Mouse (Mus musculus): Measurements from ENCODE around the gene Nbeal2.

The Nbeal2 gene

DNA sequence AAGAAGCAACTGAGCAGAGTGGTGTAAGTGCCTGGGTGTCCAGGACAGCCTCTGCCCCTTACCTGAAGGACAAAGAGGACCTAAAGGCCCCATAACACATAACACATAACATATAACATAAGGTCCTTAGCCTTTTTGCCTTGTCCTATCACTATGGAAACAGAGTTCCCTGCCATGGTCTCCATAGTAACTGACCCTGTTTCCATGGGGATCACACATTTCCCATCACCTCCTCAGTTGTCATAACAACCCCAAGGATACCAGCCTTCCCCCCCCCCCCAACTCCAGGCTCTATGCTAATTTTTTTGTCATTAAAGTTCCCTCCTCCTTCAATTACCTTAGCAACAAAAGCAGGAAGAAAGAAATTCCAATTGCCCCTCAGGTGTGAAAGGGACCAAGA lies 4.2 kb downstream of the Nbeal2 start:
- no peak for DNase-seq (ENCODE audit: low read depth, low spot score)

DNA sequence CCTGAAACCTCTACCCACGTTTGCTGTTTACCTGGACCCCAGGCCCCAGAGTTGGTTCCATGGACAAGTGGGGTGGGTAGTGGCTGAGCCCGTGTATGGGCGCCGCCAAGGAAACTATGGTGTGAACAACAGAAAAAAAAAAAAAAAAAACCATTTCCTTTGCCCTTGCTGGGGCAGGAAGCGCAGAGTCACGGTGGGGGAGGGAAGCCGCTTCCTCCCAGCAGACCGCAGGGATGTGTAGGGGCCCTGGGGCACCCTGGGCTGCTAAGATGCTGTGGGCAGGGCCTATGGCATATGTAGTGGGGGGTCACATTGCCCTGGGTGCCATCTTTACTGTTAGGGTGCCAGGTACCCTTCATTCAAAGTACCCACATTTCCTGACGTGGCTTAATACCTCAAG lies 8.7 kb downstream of the Nbeal2 start:
- no peak for DNase-seq (ENCODE audit: low read depth, low spot score)

DNA sequence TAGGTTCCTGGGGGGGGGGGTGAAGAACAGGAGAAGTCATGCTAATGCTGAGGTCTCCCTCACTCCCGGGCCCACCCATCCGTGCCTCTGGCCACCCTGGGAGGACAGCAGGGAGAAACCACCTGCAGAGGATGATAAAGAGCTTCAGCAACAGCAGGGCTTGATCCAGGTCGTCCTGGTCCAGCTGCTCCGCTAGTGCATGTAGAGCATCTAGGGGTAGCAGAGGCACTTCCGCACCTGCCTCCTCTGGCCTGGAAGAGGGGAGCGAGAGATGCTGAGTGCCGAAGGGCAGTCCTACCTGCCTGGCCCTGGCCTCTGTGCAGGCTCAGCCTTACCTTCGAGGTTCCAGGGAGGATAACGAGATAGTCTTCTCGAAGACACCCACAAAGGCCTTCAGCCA lies 9.7 kb downstream of the Nbeal2 start:
- DNase-seq (ENCODE audit: low read depth, low spot score): no peak

DNA sequence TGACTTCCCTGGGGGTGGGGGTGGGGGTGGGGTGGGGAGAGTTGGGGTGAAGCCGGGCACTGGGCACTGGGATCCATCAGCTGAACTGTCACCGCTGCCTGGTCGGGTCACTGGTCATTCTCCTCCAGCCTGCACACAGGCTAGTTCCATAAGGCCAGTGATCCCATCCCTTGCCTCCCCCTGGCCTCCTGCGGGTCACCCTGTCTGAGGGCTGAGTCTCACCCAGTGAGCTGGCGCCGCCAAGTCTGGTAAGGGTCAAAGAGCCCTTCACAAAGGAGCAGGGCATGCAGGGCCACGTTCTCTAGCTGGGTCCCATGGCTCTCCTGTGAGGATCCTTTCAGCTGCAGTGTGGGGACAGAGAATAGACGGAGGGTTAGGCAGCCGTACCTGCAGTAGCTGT lies 10.2 kb downstream of the Nbeal2 start:
- no peak for DNase-seq (ENCODE audit: low read depth, low spot score)

DNA sequence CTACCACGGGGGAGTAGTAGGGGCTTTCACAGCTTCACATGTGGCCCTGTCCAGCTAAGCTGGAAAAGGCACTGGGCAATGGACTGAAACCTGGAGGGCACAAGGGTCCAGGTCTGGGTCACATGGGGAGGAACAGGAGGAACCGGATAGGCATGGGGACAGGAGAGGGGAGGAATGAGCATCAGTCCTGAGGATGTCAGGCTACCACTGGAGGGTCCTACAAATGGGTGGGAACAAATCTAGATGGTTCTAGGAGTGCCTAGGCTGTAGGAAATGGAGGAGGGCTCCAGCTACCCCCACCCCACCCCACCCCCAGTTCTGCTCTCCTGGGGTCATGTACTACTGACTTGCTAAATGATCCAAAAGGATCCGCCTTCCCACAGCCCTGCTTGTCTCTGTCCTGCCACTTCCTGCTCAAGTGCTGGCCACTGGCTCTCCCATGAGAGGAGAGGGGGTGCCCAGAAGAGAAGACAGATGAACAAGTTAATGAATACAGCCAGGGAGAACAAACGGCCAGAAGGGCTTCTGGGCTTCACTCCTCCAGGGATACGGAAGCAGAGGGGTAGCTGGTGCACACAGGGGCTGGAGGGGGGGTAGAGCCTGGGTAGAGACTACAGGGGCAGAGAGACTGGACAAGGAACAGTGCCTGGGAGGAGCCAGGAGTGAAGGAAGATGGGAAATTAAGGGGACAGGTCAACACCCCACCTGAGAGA lies 11.0 kb downstream of the Nbeal2 start:
- no peak for DNase-seq (ENCODE audit: low read depth, low spot score)

DNA sequence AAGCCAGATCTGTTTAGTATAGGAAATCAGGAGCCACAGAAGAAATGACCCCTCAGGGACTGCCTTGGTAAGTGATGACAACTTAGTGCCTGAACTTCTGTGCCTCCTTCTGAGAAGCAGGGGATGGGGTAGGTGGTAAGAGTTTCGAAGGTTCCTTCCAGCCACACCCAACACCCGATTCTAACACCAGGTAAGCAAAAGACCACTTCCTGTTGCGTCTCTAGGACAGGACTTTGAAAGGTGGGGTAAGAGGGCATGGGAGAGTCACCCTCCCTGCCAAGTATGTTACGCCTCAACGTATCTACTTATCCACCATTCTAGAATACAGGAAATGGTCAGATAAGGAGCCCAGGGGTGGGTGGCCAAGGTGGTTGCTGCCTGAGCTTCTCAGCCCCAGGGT lies 13.0 kb downstream of the Nbeal2 start:
- DNase-seq (ENCODE audit: low read depth, low spot score): no peak

DNA sequence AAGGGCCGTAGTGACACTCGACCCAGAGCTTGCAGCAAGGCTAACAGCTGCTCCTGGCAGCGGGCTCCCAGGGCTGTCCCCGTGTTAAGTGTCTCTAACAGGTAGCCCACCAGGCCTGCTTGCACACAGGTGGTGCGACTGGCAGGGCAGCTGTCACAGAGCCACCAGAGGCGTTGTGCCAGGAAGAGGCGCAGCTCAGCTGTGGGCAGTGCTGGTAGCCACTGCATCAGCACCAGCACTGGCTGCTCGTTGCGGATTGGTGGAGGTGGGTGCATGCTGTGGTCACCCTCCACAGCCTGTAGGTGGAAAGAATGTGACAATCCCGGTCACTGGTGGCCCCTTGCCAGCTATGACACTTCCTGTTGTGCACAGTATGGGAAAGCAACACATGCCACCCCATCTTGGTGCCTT lies 15.3 kb downstream of the Nbeal2 start:
- no peak for DNase-seq (ENCODE audit: low read depth, low spot score)

DNA sequence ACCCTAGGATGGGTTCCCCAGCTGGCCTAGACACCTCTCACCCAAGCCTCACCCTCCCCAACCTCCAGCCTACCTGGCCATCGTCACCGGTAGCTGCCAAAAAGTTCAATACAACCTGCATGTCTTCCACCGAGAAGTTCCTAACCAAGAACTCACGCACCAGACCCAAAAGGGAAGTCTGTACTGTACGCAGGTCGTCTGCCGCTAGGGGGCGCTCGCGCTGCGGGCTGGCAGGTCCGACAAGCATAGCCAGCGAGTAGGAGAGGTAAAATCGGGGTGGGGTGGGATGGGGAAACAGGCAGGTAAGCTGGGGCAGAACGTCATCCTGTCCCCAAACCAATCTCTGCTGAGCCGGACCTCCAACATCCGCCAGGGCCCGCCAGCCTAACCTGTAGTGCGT lies 18.7 kb downstream of the Nbeal2 start:
- peak; percentile 85 for DNase-seq (ENCODE audit: low read depth, low spot score)

DNA sequence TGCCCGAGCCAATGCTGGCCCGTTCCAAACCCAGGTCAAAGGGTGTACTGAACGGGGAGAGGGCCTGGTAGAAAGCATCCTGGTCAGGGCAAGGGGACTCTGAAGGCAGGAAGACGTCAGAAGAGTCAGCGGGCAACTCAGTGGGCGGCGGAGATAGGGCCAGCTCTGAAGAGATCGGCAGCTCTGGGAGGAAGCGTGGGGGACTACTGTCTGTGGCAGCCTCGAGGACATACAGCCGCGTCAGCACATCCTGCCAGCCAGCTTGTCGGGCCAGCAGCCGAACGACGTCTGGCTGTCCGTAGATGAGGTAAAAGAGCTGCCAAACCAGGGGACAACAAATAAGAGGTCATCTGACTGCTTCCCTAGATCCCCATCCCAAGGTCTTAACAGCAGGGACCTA lies 20.1 kb downstream of the Nbeal2 start:
- DNase-seq (ENCODE audit: low read depth, low spot score): no peak

DNA sequence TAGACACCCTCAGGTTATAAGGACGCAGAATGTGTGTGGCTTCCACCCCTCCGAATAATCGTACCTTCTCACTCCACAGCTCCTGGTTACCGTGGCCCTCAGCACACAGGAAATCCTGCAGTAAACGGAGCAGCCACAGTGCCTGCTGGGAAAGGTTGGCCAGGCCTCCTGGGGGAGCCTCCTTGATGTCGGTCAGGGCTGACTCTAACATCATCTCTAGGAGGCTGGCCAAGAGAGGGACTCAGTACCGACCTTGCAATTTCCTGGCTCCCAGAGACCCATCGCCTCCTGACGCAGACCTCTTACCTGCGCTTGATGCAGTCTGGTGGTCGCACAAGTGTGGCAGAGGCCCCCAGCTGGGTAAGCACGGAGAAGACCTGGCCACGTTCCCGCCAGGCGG lies 21.3 kb downstream of the Nbeal2 start:
- DNase-seq (ENCODE audit: low read depth, low spot score): no peak

DNA sequence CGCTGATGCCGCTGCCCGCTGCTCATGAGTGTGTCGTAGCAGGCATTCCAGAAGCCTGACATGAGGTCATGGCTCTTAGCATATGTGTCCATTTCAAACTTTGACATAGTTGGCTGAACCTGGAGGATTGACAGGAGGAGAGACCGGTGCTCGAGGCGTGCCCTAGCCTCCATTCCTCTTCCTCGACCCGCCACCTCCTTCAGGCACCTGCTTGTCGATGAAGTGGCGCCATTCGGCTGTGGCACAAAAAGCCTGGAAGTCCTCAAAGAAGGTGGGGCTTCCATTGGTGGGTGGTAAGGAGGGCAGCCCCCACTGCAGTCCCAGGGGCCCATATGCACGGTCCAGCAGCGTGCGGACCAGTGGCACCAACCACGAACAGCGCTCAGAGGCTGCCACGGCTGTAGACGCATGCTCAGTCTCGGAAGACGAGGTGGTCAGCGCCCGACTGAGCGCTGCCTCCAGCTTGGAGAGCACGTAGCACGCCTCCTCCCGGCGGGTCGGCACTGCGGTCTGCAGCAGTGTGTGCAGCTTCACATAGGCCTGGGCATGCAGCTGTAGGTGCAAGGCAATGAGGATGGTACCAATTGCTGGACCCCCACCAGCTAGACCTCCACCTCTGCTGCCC lies 22.2 kb downstream of the Nbeal2 start:
- peak; percentile 65 for DNase-seq (ENCODE audit: low read depth, low spot score)

DNA sequence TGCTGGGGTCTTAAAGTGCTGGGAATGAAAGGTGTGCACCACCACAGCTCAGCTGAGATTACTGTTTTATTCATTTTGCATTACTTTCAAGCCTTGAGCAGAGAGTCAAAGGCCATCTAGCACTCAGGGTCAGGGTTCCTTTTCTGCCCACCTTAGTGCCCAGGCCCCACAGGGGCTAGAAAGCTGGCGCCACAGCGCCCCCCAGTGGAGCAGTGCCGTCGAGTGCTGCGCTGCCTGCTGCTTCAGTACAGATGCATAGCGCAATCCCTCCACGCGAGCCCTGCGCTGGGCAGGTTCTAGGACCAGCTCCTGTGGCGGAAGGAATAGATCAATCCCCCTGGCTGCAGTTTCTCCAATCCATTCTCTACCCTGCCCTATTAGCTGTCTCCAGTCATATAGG lies 22.8 kb downstream of the Nbeal2 start:
- peak; percentile 75 for DNase-seq (ENCODE audit: low read depth, low spot score)

DNA sequence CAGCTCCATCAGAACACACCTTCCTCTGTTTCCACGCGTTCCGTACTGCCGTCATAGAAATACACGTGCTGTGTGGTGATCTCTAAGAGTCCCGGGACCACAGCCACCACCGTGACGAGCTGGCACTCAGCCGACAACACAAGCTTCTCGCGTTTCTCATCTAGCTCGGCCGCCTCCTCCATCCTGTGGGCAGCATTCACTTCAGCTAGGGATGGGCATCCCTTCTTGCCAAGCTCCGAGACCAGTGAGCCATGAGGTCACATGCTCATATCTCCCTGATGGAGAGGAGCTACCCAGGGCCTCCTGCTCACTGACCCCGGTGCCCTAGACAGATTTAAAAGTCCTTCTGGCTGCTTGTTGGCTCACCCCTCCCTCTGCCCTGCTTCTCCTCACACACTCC lies 23.8 kb downstream of the Nbeal2 start:
- DNase-seq (ENCODE audit: low read depth, low spot score): no peak

DNA sequence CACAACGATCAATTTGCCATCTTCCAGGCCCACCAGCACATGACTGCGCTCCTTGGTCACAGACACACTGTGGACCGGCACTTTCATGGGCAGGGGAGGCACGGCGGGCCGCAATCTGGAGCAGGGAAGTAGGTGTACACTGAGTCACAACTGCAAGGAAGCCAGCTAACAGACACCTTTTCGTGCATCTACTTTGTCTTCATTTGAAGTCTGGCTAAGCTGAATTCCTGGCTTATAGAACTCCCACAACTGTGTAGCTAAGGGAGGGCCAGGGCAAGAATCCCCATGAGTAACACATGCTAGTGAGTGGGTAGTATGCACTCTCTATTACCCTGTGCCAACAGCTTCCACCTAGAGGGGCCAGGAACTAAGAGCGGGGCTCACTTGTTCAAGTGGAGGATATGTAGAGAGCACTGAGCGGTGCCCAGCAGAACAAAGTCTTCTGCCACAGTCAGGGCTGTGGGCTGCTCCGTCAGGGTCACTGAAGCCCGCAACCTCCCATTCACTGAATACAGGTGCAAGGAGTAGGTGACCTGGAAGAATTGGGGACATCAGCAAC lies 28.5 kb downstream of the Nbeal2 start:
- no peak for DNase-seq (ENCODE audit: low read depth, low spot score)

DNA sequence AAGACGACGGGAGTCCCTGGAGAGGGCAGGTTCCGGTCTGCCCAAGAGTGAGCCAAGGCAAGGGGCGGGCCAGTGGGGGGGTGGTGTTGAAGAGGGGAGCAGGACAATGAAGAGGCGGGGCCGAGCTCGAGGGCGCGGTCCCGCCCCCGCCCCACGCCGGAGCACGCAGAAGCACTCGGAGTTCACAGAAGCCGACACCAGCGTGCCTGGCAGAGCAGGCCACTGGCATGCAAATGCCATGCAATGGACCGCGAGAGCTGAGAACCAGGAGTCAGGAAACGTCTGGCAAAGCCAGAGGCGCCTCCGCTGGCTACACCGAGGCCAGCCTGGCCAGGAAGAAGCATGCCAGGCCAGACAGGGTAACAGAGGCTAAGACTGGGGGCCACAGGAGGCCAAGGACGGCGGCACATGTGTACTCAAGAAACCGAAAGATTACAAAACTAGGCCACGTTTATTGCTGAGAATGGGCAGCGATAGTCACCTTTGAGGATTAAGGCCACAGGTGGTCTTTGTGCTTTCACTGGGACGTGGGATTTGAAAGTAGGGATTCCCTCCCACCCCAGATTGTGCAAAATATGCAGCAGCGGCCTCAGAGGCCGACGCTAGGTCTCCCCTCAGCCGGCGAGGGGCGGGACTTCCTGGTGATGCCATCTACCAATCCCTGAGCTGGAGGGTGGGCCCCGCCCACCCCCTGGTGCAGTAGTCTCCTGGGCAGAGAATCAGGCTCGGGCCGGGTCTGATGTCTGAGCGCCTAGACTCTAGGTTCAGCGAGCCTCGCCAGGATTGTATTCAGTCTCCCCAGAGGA lies 29.4 kb downstream of the Nbeal2 start, which contains the start of gene Nradd:
Nradd (minus strand) TSS at position 92 of the 806 bp plus-strand sequence.
- DNase-seq (ENCODE audit: low read depth, low spot score): peak; percentile 91

DNA sequence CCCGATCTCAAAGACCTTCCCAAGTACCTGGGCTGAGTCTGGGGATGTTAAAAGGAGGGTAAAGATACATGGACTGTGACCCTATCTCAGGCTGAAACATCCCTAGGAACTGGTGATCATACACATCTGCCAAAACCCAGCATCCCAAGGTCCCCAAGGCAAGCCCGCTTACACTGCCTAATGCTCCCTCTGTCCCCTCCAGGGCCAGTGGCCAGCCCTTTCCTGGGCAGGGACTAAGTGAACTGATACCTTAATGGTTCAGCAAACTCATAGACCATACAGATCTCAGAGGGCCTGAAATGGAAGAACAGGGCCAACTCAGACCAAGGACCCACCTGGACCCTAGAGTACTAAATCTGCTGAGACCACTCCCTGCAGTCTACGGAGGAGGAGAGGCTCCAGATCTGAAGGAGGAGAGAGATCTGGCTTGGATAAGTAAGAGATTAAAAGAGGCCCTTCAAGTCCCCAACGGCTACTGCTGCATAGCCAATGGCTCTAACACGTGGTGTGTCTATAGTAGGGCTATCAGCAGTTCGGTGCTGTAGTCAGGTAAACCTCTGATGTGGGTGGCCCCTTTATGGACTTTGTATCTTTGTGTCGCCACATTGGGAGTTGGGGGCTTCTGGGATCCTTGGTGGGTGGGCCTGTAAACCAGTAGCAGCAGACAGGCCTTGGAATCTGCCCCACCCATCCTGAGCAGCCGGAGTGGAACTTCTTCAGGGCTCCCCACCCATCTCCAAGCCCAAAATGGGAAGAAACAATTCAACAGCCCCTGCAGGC lies 30.4 kb downstream of the Nbeal2 start:
- DNase-seq (ENCODE audit: low read depth, low spot score): peak; percentile 49

DNA sequence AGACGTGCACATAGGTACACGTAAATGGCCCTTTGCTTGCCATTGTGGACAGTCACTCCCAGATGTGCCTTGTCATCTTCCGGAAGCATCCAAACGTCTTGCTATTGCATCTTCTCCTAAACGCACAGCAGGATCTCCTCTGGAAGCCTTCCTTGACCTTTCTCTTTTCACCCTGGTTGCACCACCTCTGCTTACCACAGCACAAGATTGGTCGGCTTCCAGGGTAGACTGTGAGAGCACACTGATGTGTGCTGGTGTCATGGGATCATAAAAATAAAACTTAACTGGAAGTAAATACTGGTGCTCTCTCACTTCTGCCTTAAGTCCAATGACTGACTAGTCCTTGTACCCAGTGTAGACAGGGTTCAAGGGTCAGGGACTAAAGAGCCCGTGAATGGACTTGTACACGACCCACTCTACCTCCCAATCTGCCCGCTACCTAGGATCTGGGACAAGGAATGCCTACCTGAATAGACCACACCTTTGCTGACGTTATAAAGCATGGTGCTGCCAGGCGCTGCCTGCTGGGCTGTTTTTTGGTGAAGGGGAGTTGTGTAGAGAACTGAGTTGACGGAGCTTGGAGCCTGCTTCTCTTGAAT lies 31.2 kb downstream of the Nbeal2 start:
- DNase-seq (ENCODE audit: low read depth, low spot score): no peak

DNA sequence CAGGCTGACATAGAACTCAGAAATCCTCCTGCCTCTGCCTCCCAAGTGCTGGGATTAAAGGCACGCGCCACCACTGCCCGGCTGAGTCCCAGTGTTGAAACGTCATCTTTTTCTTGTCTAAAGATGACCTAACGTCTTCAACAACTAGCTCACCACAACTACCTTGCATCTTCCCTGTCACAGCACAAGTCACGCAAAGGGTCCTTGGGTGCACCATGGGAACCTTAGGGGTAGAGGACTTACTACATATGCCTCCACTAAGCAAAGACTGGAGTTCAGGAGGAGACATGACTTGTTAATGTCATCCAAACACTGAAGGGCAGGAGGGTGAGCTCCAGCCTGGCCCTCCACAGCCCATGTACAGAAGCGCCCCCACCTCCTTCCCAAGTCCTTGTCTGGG lies 33.3 kb downstream of the Nbeal2 start:
- DNase-seq (ENCODE audit: low read depth, low spot score): no peak

DNA sequence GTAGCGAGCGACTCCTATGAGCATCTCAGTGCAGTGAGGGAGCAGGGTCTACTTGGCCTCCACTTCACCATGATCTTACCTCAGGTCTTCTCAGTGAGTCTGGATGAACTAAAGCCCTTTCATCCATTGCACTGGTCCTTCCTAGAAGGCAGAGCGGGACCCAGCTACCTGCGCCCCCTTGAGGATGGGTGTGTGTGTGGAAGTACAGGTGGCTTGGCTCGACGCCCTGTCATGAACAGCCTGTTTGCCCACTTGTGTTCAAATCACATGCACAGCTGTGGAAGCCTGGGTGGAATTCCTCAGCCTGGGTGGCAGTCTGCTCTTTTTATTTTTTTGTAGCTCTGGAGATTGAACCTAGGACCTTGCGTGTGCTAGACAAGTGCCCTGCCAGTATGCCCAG lies 33.8 kb downstream of the Nbeal2 start:
- DNase-seq (ENCODE audit: low read depth, low spot score): peak; percentile 71

DNA sequence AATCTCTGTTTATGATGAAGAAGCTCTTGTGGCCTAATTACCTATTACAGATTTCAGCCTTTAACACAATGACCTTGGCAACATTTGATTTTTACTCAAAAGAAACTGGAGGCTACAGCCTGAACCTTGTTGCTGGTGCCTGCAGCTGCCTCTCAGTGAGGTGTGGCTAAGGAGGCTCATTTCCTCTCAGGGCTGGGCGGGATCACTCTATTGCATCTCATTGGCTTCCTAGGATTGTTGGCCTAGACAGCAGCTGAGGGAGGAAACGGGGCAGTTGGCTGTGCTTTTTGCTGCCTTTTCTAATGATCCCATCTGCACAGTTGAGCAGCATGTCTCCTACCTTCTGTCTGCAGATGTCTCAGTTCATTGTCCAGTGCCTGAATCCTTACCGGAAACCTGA lies 36.9 kb downstream of the Nbeal2 start:
- peak; percentile 57 for DNase-seq (ENCODE audit: low read depth, low spot score)

DNA sequence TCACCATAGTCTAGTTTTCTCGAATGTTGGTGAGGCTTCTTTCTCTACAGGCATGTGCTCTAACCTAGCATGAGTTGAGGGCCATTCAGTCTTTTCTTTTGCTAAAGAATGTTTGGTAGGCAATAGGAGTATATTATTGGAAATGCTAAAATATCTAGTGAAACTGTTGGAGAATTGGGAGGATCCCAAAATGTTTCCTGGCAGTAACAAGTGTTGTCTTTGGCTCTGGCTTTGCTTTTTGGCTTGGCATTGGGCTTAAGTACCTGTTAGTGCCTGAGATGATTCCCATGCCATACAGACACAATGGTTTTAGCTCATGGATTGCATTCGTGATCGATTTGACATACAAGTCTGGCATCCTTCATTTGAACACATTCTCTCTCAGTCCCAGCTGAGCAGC lies 42.5 kb downstream of the Nbeal2 start:
- DNase-seq (ENCODE audit: low read depth, low spot score): no peak
